Mouse (Mus musculus) heart, embryonic 11.5 days (tissue): ENCODE data around the gene Pex11b. TPM values are rescaled to one million over a fixed set of nuclear protein-coding genes. Genes with fewer than 3 reads are reported as not detected.

Source experiments
- polyA plus RNA-seq: library from polyadenylated mRNA; unstranded; fragments of >200 nt; fragmentation: Nextera tagmentation; extraction: Ambion mirVana; gene quantifications from 2 replicates; pipeline ENCODE4 v1.2.1, GENCODE M21; 2014

The Pex11b gene
- polyA plus RNA-seq, 1 experiment from 2014 or later = 37.7 TPM

Other genes starting within 250 kb of the Pex11b start
- gene BC107364, start 183.1 kb upstream of the Pex11b start, polyA plus RNA-seq = 0.43 TPM in 1 of 2 replicates, not detected in the other
- gene Hfe2, start 110.2 kb upstream of the Pex11b start, polyA plus RNA-seq = 7.4 and 9.3 TPM in 2 replicates
- 106 and 121 TPM in 2 replicates for gene Txnip, start 77.4 kb upstream of the Pex11b start, polyA plus RNA-seq
- 1.2 and 1.5 TPM in 2 replicates for gene Gm16253, start 58.4 kb upstream of the Pex11b start, polyA plus RNA-seq
- gene Polr3gl, start 41.2 kb upstream of the Pex11b start, polyA plus RNA-seq = 21.4 and 23.8 TPM in 2 replicates
- gene Ankrd34a, start 38.7 kb upstream of the Pex11b start, polyA plus RNA-seq = 9.0 TPM in 2 replicates
- gene Lix1l, start 34.2 kb upstream of the Pex11b start, polyA plus RNA-seq = 6.4 and 6.7 TPM in 2 replicates
- 124 TPM in 2 replicates for gene Rbm8a, start 5.4 kb upstream of the Pex11b start, polyA plus RNA-seq
- gene Gm42957, start 98 bp downstream of the Pex11b start, polyA plus RNA-seq = not detected in 2 replicates
- 0.54 and 0.83 TPM in 2 replicates for gene Itga10, start 10.2 kb downstream of the Pex11b start, polyA plus RNA-seq
- gene Ankrd35, start 34.8 kb downstream of the Pex11b start, polyA plus RNA-seq = 0.15 and 0.33 TPM in 2 replicates
- 26.9 and 30.2 TPM in 2 replicates for gene Pias3, start 61.0 kb downstream of the Pex11b start, polyA plus RNA-seq
- 7.4 and 9.3 TPM in 2 replicates for gene Nudt17, start 73.2 kb downstream of the Pex11b start, polyA plus RNA-seq
- gene Polr3c, start 92.3 kb downstream of the Pex11b start, polyA plus RNA-seq = 31.4 and 32.7 TPM in 2 replicates
- gene Rnf115, start 92.3 kb downstream of the Pex11b start, polyA plus RNA-seq = 53.9 and 56.1 TPM in 2 replicates
- 0.10 TPM in 1 of 2 replicates, not detected in the other for gene Pdzk1, start 193.9 kb downstream of the Pex11b start, polyA plus RNA-seq
- gene Cd160, start 194.0 kb downstream of the Pex11b start, polyA plus RNA-seq = 0.14 TPM in 1 of 2 replicates, not detected in the other